Mouse (Mus musculus): ENCODE measurements at regions not wholly inside any gene's neighbourhood (a gene's known extent, or its start where the extent isn't known, plus 50 kb on each side); places are given as distances from the start of the nearest gene placed in this dataset.

GRCm38 (mm10) chr11:113190520-113190919 is 408.5 kb downstream of the Sox9 start:
- Histone ChIP-seq H3K4me1 (ENCODE audit: control insufficient read depth, insufficient read depth, low read length) (peaks cover 35% of the 10 kb centered on the region), H3K9ac (ENCODE audit: low read length) (no peak overlapping the region; the same call in 1 of the 2 replicates), H3K9me3 (ENCODE audit: control insufficient read depth, low read length) (no peaks in the 10 kb centered on the region), H3K27me3 (ENCODE audit: control insufficient read depth, insufficient read depth, low read length) (no peaks in the 10 kb centered on the region), H3K27ac (ENCODE audit: low read depth, low read length) (no peak overlapping the region), H3K4me3 (ENCODE audit: low read depth, low read length) (no peak overlapping the region), H3K4me2 (ENCODE audit: low read depth) (no peak overlapping the region), H3K36me3 (ENCODE audit: control insufficient read depth, insufficient read depth, low read length) (no peaks in the 10 kb centered on the region)
- ATAC-seq (ENCODE audit: insufficient read depth, low FRiP score, low TSS enrichment) (no peak), DNase-seq (ENCODE audit: low spot score) (no peak)
- WGBS = 75% methylated on average over 4 of the region's 4 CpGs

GRCm38 (mm10) chr11:113191006-113191405 is 409.0 kb downstream of the Sox9 start:
- 91% methylated on average over 7 of the region's 7 CpGs for WGBS
- no peak overlapping the region for H3K27ac ChIP-seq (ENCODE audit: low read depth, low read length)
- peaks cover 35% of the 10 kb centered on the region for H3K4me1 ChIP-seq (ENCODE audit: control insufficient read depth, insufficient read depth, low read length)
- no peaks in the 10 kb centered on the region for H3K27me3 ChIP-seq (ENCODE audit: control insufficient read depth, insufficient read depth, low read length)
- DNase-seq (ENCODE audit: low spot score) (no peak), ATAC-seq (ENCODE audit: insufficient read depth, low FRiP score, low TSS enrichment) (no peak)
- no peak overlapping the region; the same call in 1 of the 2 replicates for H3K9ac ChIP-seq (ENCODE audit: low read length)
- no peaks in the 10 kb centered on the region for H3K36me3 ChIP-seq (ENCODE audit: control insufficient read depth, insufficient read depth, low read length)
- no peak overlapping the region for H3K4me2 ChIP-seq (ENCODE audit: low read depth)
- no peaks in the 10 kb centered on the region for H3K9me3 ChIP-seq (ENCODE audit: control insufficient read depth, low read length)
- H3K4me3 ChIP-seq (ENCODE audit: low read depth, low read length) = no peak overlapping the region

- 66% methylated on average over 22 of the region's 22 CpGs for WGBS
- no peak for ATAC-seq (ENCODE audit: insufficient read depth, low FRiP score, low TSS enrichment)
- H3K4me3 ChIP-seq (ENCODE audit: low read depth, low read length) = no peak overlapping the region
- no peak overlapping the region for H3K27ac ChIP-seq (ENCODE audit: low read depth, low read length)
- H3K4me2 ChIP-seq (ENCODE audit: low read depth) = no peak overlapping the region
- H3K9ac ChIP-seq (ENCODE audit: low read length) = no peak overlapping the region
- H3K4me1 ChIP-seq (ENCODE audit: control insufficient read depth, insufficient read depth, low read length) = peaks cover 30% of the 10 kb centered on the region
- no peaks in the 10 kb centered on the region for H3K9me3 ChIP-seq (ENCODE audit: control insufficient read depth, low read length)
- no peaks in the 10 kb centered on the region for H3K36me3 ChIP-seq (ENCODE audit: control insufficient read depth, insufficient read depth, low read length)
- H3K27me3 ChIP-seq (ENCODE audit: control insufficient read depth, insufficient read depth, low read length) = no peaks in the 10 kb centered on the region
- no peak for DNase-seq (ENCODE audit: low spot score)
These were observed 410.2 kb downstream of the Sox9 start for GRCm38 (mm10) chr11:113192086-113192856.

GRCm38 (mm10) chr11:113194144-113194827 is 412.3 kb downstream of the Sox9 start:
- H3K9ac ChIP-seq (ENCODE audit: low read length) = no peak overlapping the region
- H3K4me2 ChIP-seq (ENCODE audit: low read depth) = no peak overlapping the region
- no peaks in the 10 kb centered on the region for H3K27me3 ChIP-seq (ENCODE audit: control insufficient read depth, insufficient read depth, low read length)
- no peak overlapping the region for H3K4me3 ChIP-seq (ENCODE audit: low read depth, low read length)
- no peak for DNase-seq (ENCODE audit: low spot score)
- 80% methylated on average over 15 of the region's 15 CpGs for WGBS
- no peak overlapping the region for H3K27ac ChIP-seq (ENCODE audit: low read depth, low read length)
- H3K4me1 ChIP-seq (ENCODE audit: control insufficient read depth, insufficient read depth, low read length) = peaks cover 18% of the 10 kb centered on the region
- no peaks in the 10 kb centered on the region for H3K36me3 ChIP-seq (ENCODE audit: control insufficient read depth, insufficient read depth, low read length)
- H3K9me3 ChIP-seq (ENCODE audit: control insufficient read depth, low read length) = no peaks in the 10 kb centered on the region
- ATAC-seq (ENCODE audit: insufficient read depth, low FRiP score, low TSS enrichment) = no peak
